Mouse (Mus musculus): ENCODE measurements around the gene Ctbp2. TPM values are rescaled to one million over a fixed set of nuclear protein-coding genes. Genes with fewer than 3 reads are reported as not detected.
"Not testable (repeated sequence)": the region's sequence is repeated elsewhere in the genome, so short reads cannot be mapped to it uniquely, and the experiment has no call there.

Ctbp2 gene
- total RNA-seq, 1 experiment from 2014 or later, result 45.4 TPM

GRCm38 (mm10) chr7:133095610-133096009 lies 28.5 kb downstream of the Ctbp2 start:
- not testable (repeated sequence) for ATAC-seq (replicated peaks in 1 of 2; ENCODE audit: insufficient read depth in 1 of 2, low FRiP score in 2 of 2, low TSS enrichment in 1 of 2, low read depth in 1 of 2, poor library complexity in 2 of 2, severe bottlenecking in 2 of 2)

GRCm38 (mm10) chr7:133094711-133095495 lies 29.3 kb downstream of the Ctbp2 start:
- ATAC-seq (replicated peaks in 1 of 2; ENCODE audit: insufficient read depth in 1 of 2, low FRiP score in 2 of 2, low TSS enrichment in 1 of 2, low read depth in 1 of 2, poor library complexity in 2 of 2, severe bottlenecking in 2 of 2), result no peak

GRCm38 (mm10) chr7:133094161-133094560 lies 30.0 kb downstream of the Ctbp2 start:
- ATAC-seq (replicated peaks in 1 of 2; ENCODE audit: insufficient read depth in 1 of 2, low FRiP score in 2 of 2, low TSS enrichment in 1 of 2, low read depth in 1 of 2, poor library complexity in 2 of 2, severe bottlenecking in 2 of 2), result no peak

GRCm38 (mm10) chr7:133093731-133094130 lies 30.4 kb downstream of the Ctbp2 start:
- no peak for ATAC-seq (replicated peaks in 1 of 2; ENCODE audit: insufficient read depth in 1 of 2, low FRiP score in 2 of 2, low TSS enrichment in 1 of 2, low read depth in 1 of 2, poor library complexity in 2 of 2, severe bottlenecking in 2 of 2)

GRCm38 (mm10) chr7:133090641-133091040 lies 33.5 kb downstream of the Ctbp2 start:
- no peak for ATAC-seq (replicated peaks in 1 of 2; ENCODE audit: insufficient read depth in 1 of 2, low FRiP score in 2 of 2, low TSS enrichment in 1 of 2, low read depth in 1 of 2, poor library complexity in 2 of 2, severe bottlenecking in 2 of 2)

GRCm38 (mm10) chr7:133089621-133090260 lies 34.4 kb downstream of the Ctbp2 start:
- no peak for ATAC-seq (replicated peaks in 1 of 2; ENCODE audit: insufficient read depth in 1 of 2, low FRiP score in 2 of 2, low TSS enrichment in 1 of 2, low read depth in 1 of 2, poor library complexity in 2 of 2, severe bottlenecking in 2 of 2)

- no peak for ATAC-seq (replicated peaks in 1 of 2; ENCODE audit: insufficient read depth in 1 of 2, low FRiP score in 2 of 2, low TSS enrichment in 1 of 2, low read depth in 1 of 2, poor library complexity in 2 of 2, severe bottlenecking in 2 of 2)
Measured at GRCm38 (mm10) chr7:133088830-133089261, 35.3 kb downstream of the Ctbp2 start.

GRCm38 (mm10) chr7:133088411-133088810 lies 35.7 kb downstream of the Ctbp2 start:
- ATAC-seq (replicated peaks in 1 of 2; ENCODE audit: insufficient read depth in 1 of 2, low FRiP score in 2 of 2, low TSS enrichment in 1 of 2, low read depth in 1 of 2, poor library complexity in 2 of 2, severe bottlenecking in 2 of 2), result no peak

- ATAC-seq (replicated peaks in 1 of 2; ENCODE audit: insufficient read depth in 1 of 2, low FRiP score in 2 of 2, low TSS enrichment in 1 of 2, low read depth in 1 of 2, poor library complexity in 2 of 2, severe bottlenecking in 2 of 2), result no peak
Measured at GRCm38 (mm10) chr7:133085408-133085807, 38.7 kb downstream of the Ctbp2 start.

- ATAC-seq (replicated peaks in 1 of 2; ENCODE audit: insufficient read depth in 1 of 2, low FRiP score in 2 of 2, low TSS enrichment in 1 of 2, low read depth in 1 of 2, poor library complexity in 2 of 2, severe bottlenecking in 2 of 2), result no peak
Measured at GRCm38 (mm10) chr7:133083936-133084614, 40.1 kb downstream of the Ctbp2 start.

- ATAC-seq (replicated peaks in 1 of 2; ENCODE audit: insufficient read depth in 1 of 2, low FRiP score in 2 of 2, low TSS enrichment in 1 of 2, low read depth in 1 of 2, poor library complexity in 2 of 2, severe bottlenecking in 2 of 2), result peak in 1 of 2 experiments; percentile 25; a peak in 1 of 4 replicates
Measured at GRCm38 (mm10) chr7:133078929-133079328, 45.2 kb downstream of the Ctbp2 start.

GRCm38 (mm10) chr7:133074462-133075133 lies 49.6 kb downstream of the Ctbp2 start:
- no peak for ATAC-seq (replicated peaks in 1 of 2; ENCODE audit: insufficient read depth in 1 of 2, low FRiP score in 2 of 2, low TSS enrichment in 1 of 2, low read depth in 1 of 2, poor library complexity in 2 of 2, severe bottlenecking in 2 of 2)

- no peak for ATAC-seq (replicated peaks in 1 of 2; ENCODE audit: insufficient read depth in 1 of 2, low FRiP score in 2 of 2, low TSS enrichment in 1 of 2, low read depth in 1 of 2, poor library complexity in 2 of 2, severe bottlenecking in 2 of 2)
Measured at GRCm38 (mm10) chr7:133073147-133073651, 51.0 kb downstream of the Ctbp2 start.

- ATAC-seq (replicated peaks in 1 of 2; ENCODE audit: insufficient read depth in 1 of 2, low FRiP score in 2 of 2, low TSS enrichment in 1 of 2, low read depth in 1 of 2, poor library complexity in 2 of 2, severe bottlenecking in 2 of 2), result no peak
Measured at GRCm38 (mm10) chr7:133072535-133072934, 51.6 kb downstream of the Ctbp2 start.

- ATAC-seq (replicated peaks in 1 of 2; ENCODE audit: insufficient read depth in 1 of 2, low FRiP score in 2 of 2, low TSS enrichment in 1 of 2, low read depth in 1 of 2, poor library complexity in 2 of 2, severe bottlenecking in 2 of 2), result no peak
Measured at GRCm38 (mm10) chr7:133067321-133067841, 56.8 kb downstream of the Ctbp2 start.

GRCm38 (mm10) chr7:133066776-133067175 lies 57.4 kb downstream of the Ctbp2 start:
- ATAC-seq (replicated peaks in 1 of 2; ENCODE audit: insufficient read depth in 1 of 2, low FRiP score in 2 of 2, low TSS enrichment in 1 of 2, low read depth in 1 of 2, poor library complexity in 2 of 2, severe bottlenecking in 2 of 2), result no peak

- no peak for ATAC-seq (replicated peaks in 1 of 2; ENCODE audit: insufficient read depth in 1 of 2, low FRiP score in 2 of 2, low TSS enrichment in 1 of 2, low read depth in 1 of 2, poor library complexity in 2 of 2, severe bottlenecking in 2 of 2)
Measured at GRCm38 (mm10) chr7:133062055-133062454, 62.1 kb downstream of the Ctbp2 start.

All from hematopoietic stem cell, adult 5-6 weeks (primary cell).